Mouse (Mus musculus): ENCODE measurements around the gene Cwc27. TPM values are rescaled to one million over a fixed set of nuclear protein-coding genes. Genes with fewer than 3 reads are reported as not detected.

Gene Cwc27
- polyA plus RNA-seq, 1 experiment = 15.9 TPM

DNA sequence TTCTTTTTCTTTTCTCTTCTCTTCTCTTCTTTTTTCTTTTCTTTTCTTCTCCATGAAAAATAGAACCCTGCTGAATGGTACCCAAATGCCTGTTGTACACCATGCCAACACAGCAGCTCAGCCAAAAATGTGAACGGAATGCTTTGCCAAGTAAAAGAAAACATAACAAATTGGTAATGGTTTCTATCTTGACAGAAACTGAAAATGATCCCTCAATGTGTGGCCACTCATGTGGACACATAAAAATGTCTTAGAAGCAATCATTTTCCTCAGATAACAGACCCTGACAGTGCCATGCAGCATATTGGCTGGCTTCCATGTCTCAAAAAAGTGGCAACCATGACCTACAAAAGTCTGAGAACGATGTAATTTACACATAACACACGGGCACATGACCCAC lies 161.8 kb downstream of the Cwc27 start:
- TF ChIP-seq CTCF (IDR thresholded peaks at IDR 0.05; ENCODE audit: low read depth, low read length) (no peak), POLR2A (IDR thresholded peaks at IDR 0.05; ENCODE audit: borderline replicate concordance, low read depth, low read length) (no peak)
- Histone ChIP-seq H3K27ac (ENCODE audit: insufficient read depth, low read depth, low read length) (no peak overlapping the region), H3K4me3 (ENCODE audit: insufficient read depth, low read length) (no peak overlapping the region), H3K4me1 (ENCODE audit: control insufficient read depth, insufficient read depth, low read length) (peaks cover 3% of the 10 kb centered on the region; the same call in 1 of the 2 replicates)

GRCm38 (mm10) chr13:104651763-104652162 lies 165.2 kb downstream of the Cwc27 start:
- no peak for TF ChIP-seq CTCF (IDR thresholded peaks at IDR 0.05; ENCODE audit: low read depth, low read length)
- TF ChIP-seq POLR2A (IDR thresholded peaks at IDR 0.05; ENCODE audit: borderline replicate concordance, low read depth, low read length) = no peak
- no peak overlapping the region for H3K27ac ChIP-seq (ENCODE audit: insufficient read depth, low read depth, low read length)
- peaks cover 3% of the 10 kb centered on the region; the same call in 1 of the 2 replicates for H3K4me1 ChIP-seq (ENCODE audit: control insufficient read depth, insufficient read depth, low read length)
- H3K4me3 ChIP-seq (ENCODE audit: insufficient read depth, low read length) = no peak overlapping the region

DNA sequence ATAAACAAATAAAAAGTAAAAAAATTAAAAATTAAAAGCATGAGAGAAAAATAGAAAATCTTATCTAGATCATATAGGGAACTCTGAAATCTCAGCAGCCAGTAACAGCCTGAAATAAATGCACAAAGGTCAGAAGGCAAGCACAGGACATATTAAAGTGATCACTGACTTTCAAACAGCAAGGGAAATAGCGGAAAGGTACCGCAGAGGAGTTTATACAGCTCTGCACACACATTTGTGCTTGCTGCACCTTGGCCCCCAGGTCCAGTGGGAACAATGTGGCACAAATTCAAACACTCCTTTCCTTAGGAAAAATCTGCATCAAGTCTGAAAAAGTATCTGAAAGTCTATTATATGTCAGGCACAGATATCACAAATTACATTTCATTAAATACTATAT lies 166.3 kb downstream of the Cwc27 start:
- Histone ChIP-seq H3K27ac (ENCODE audit: insufficient read depth, low read depth, low read length) (no peak overlapping the region), H3K4me1 (ENCODE audit: control insufficient read depth, insufficient read depth, low read length) (peaks cover 3% of the 10 kb centered on the region; the same call in 1 of the 2 replicates), H3K4me3 (ENCODE audit: insufficient read depth, low read length) (no peak overlapping the region)
- TF ChIP-seq CTCF (IDR thresholded peaks at IDR 0.05; ENCODE audit: low read depth, low read length) (no peak), POLR2A (IDR thresholded peaks at IDR 0.05; ENCODE audit: borderline replicate concordance, low read depth, low read length) (no peak)

- Histone ChIP-seq H3K4me3 (ENCODE audit: insufficient read depth, low read length) (no peak overlapping the region), H3K4me1 (ENCODE audit: control insufficient read depth, insufficient read depth, low read length) (peaks cover 3% of the 10 kb centered on the region; the same call in 1 of the 2 replicates), H3K27ac (ENCODE audit: insufficient read depth, low read depth, low read length) (no peak overlapping the region)
- TF ChIP-seq POLR2A (IDR thresholded peaks at IDR 0.05; ENCODE audit: borderline replicate concordance, low read depth, low read length) (no peak), CTCF (IDR thresholded peaks at IDR 0.05; ENCODE audit: low read depth, low read length) (no peak)
These were observed 166.8 kb downstream of the Cwc27 start for GRCm38 (mm10) chr13:104650145-104650544.

GRCm38 (mm10) chr13:104645778-104646425 lies 171.0 kb downstream of the Cwc27 start:
- Histone ChIP-seq H3K27ac (ENCODE audit: insufficient read depth, low read depth, low read length) (no peak overlapping the region), H3K4me1 (ENCODE audit: control insufficient read depth, insufficient read depth, low read length) (no peaks in the 10 kb centered on the region; the same call in 1 of the 2 replicates), H3K4me3 (ENCODE audit: insufficient read depth, low read length) (no peak overlapping the region)
- TF ChIP-seq POLR2A (IDR thresholded peaks at IDR 0.05; ENCODE audit: borderline replicate concordance, low read depth, low read length) (no peak), CTCF (IDR thresholded peaks at IDR 0.05; ENCODE audit: low read depth, low read length) (no peak)

- H3K27ac ChIP-seq (ENCODE audit: insufficient read depth, low read depth, low read length) = no peak overlapping the region
- TF ChIP-seq POLR2A (IDR thresholded peaks at IDR 0.05; ENCODE audit: borderline replicate concordance, low read depth, low read length) = no peak
- TF ChIP-seq CTCF (IDR thresholded peaks at IDR 0.05; ENCODE audit: low read depth, low read length) = no peak
- no peaks in the 10 kb centered on the region; the same call in 1 of the 2 replicates for H3K4me1 ChIP-seq (ENCODE audit: control insufficient read depth, insufficient read depth, low read length)
These were observed 172.8 kb downstream of the Cwc27 start for GRCm38 (mm10) chr13:104644185-104644584.

DNA sequence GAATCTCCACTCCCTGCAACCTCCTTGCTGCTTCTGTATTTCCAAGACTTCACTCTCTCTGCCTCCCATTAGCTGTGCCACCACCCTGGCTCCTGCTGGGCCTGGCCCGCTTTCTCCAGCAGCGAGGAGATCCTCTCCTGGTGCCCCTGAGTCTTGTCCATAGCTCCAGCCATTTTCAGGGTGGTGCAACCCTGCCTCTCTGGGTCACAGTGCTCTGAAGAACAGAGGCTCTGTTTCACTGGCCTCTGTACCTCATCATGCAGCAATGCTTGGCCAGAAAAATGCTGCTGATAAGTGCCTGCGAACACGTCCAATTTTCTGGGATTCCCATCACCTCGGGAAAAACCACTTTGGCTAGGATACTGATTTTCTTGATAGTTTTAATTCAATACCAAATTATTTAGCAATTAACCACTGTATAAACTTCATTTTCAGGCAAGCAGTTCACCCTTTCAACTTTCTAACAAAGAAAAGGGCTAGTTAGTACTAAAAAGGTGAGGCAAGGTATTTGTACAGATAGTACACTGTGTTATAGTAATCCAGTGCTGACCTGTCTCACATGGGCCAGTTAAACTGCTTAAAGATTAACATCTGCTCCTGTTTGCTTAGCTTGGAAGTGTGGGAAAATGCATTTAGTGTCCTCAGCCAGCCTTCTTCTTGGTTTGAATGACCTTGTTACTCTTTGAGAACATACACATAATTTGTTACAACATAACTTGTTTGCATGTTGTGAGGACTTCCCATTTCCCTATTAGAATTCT lies 176.1 kb downstream of the Cwc27 start:
- no peak for TF ChIP-seq POLR2A (IDR thresholded peaks at IDR 0.05; ENCODE audit: borderline replicate concordance, low read depth, low read length)
- no peak for TF ChIP-seq CTCF (IDR thresholded peaks at IDR 0.05; ENCODE audit: low read depth, low read length)
- no peaks in the 10 kb centered on the region; the same call in 1 of the 2 replicates for H3K4me1 ChIP-seq (ENCODE audit: control insufficient read depth, insufficient read depth, low read length)
- no peak overlapping the region for H3K4me3 ChIP-seq (ENCODE audit: insufficient read depth, low read length)
- no peak overlapping the region for H3K27ac ChIP-seq (ENCODE audit: insufficient read depth, low read depth, low read length)

More at GRCm38 (mm10) chr13:104644185-104644584, 172.8 kb downstream of the Cwc27 start:
- H3K4me3 ChIP-seq (ENCODE audit: insufficient read depth, low read length) = no peak overlapping the region

DNA sequence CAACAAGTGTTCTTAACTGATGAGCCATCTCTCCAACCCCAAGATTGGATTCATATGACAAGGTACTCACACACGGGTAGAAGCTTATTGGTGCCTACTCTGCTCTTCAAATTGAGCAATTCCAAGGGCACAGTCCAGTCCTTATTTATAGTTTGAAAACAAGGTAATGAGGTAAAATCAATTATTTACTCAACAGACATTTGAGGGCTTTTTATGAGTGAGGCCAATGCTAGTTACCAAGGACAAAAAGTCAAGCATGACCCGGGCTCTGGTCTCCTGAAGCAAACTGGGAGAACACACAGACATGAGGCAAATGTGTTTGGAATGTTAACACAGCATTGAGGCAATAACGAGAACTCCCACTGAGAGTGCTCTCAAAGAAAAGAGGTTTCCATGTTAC lies 178.0 kb downstream of the Cwc27 start:
- TF ChIP-seq CTCF (IDR thresholded peaks at IDR 0.05; ENCODE audit: low read depth, low read length) (no peak), POLR2A (IDR thresholded peaks at IDR 0.05; ENCODE audit: borderline replicate concordance, low read depth, low read length) (no peak)
- H3K4me3 ChIP-seq (ENCODE audit: insufficient read depth, low read length) = no peak overlapping the region
- no peak overlapping the region for H3K27ac ChIP-seq (ENCODE audit: insufficient read depth, low read depth, low read length)
- H3K4me1 ChIP-seq (ENCODE audit: control insufficient read depth, insufficient read depth, low read length) = no peaks in the 10 kb centered on the region; the same call in 1 of the 2 replicates

DNA sequence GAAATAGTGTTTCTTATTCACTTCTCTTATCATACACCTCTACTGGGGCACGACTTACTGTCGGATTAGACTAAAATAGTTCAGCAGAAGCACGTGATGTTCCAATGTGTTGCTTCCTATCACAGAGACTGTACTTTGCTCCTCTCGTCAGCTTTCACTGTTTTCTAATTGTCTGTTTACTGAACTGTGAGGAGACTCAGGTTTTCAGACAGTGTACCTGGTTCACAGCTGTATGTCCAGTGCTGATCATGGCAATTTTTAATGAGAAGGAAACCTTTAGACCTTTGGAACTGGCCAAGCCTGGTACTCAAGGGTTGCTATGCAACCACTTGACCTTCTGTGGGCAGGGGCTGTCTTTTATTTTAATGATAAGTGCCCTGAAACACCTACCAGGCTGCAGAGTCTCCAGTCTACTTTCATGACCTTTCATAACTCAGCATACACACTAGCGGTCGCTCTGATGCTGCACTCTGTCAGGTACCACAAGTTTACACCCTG lies 180.9 kb downstream of the Cwc27 start:
- H3K4me3 ChIP-seq (ENCODE audit: insufficient read depth, low read length) = no peak overlapping the region
- no peak overlapping the region for H3K27ac ChIP-seq (ENCODE audit: insufficient read depth, low read depth, low read length)
- no peak for TF ChIP-seq CTCF (IDR thresholded peaks at IDR 0.05; ENCODE audit: low read depth, low read length)
- TF ChIP-seq POLR2A (IDR thresholded peaks at IDR 0.05; ENCODE audit: borderline replicate concordance, low read depth, low read length) = no peak

GRCm38 (mm10) chr13:104634708-104635107 lies 182.2 kb downstream of the Cwc27 start:
- H3K4me3 ChIP-seq (ENCODE audit: insufficient read depth, low read length) = no peak overlapping the region
- H3K4me1 ChIP-seq (ENCODE audit: control insufficient read depth, insufficient read depth, low read length) = no peaks in the 10 kb centered on the region
- TF ChIP-seq POLR2A (IDR thresholded peaks at IDR 0.05; ENCODE audit: borderline replicate concordance, low read depth, low read length) (no peak), CTCF (IDR thresholded peaks at IDR 0.05; ENCODE audit: low read depth, low read length) (no peak)
- no peak overlapping the region for H3K27ac ChIP-seq (ENCODE audit: insufficient read depth, low read depth, low read length)

More for the DNA sequence above, 180.9 kb downstream of the Cwc27 start:
- no peaks in the 10 kb centered on the region; the same call in 1 of the 2 replicates for H3K4me1 ChIP-seq (ENCODE audit: control insufficient read depth, insufficient read depth, low read length)
